9 mouse cellular contexts compared by ENCODE assay signal in the genomic region with DNA sequence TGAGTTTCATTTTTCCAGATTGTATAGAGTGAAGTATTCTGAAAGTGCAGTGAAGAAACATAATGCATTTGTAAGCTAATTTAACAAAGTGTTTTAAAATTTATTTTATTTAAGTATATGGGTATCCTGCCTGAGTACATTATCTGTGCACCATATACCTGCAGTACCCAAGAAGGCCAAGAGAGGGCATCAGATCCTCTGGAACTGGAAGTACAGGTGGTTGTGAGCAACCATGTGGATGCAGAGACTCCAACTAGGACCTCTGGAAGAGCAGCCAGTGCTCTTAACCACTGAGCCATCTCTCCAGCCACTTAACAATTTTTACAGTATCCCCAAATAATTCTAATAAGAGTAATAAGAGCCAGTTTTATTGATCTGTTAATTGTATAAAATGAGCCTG.
DNase-seq lines count a peak whose midpoint lies in the region; ATAC-seq and TF ChIP-seq lines count a peak whose summit lies in the region.
"Had no signal": no experiment of that assay in that cellular context is flagged by ENCODE, and none has a peak within 500 bp of the region (broad histone marks: within the 10 kb centered on the region; RNA-seq: fewer than 3 reads in every experiment).

No protein-coding gene starts in this region.

- no peak overlapping the region for H3K9ac ChIP-seq in lung, embryonic 14.5 days

- TF ChIP-seq CTCF in lung, embryonic 14.5 days (IDR thresholded peaks at IDR 0.05; ENCODE audit: low read depth): peak; percentile 46

- ATAC-seq in lung, embryonic 14.5 days (ENCODE audit: insufficient read depth): no peak

- no peak overlapping the region for H3K4me2 ChIP-seq in lung, embryonic 14.5 days

- DNase-seq in adrenal gland, postnatal 10 days: peak; percentile 28
- DNase-seq in adrenal gland, postnatal 25 days: no peak
- peak; percentile 22 for DNase-seq in urinary bladder, postnatal 14 days (ENCODE audit: low spot score)
- no peak for DNase-seq in urinary bladder, postnatal 25 days (ENCODE audit: low spot score)
- peak; percentile 56 for DNase-seq in lung, embryonic 14.5 days
- peak; percentile 51 for DNase-seq in thymus, postnatal 25 days
- DNase-seq in cerebellum, adult 11 months: no peak
- no peak for DNase-seq in gastrocnemius, postnatal 25 days

- no peaks in the 10 kb centered on the region for H3K9me3 ChIP-seq in lung, embryonic 14.5 days (ENCODE audit: low read depth, low read length)
- H3K9me3 ChIP-seq: megakaryocyte, embryonic 14.5 days had no signal

- no peaks in the 10 kb centered on the region for H3K27me3 ChIP-seq in lung, embryonic 14.5 days (ENCODE audit: insufficient read depth, low read length)
- H3K27me3 ChIP-seq: megakaryocyte, embryonic 14.5 days had no signal

- H3K27ac ChIP-seq in lung, embryonic 14.5 days (ENCODE audit: low read depth): no peak overlapping the region

- H3K4me1 ChIP-seq in lung, embryonic 14.5 days (ENCODE audit: insufficient read depth): no peaks in the 10 kb centered on the region; the same call in 1 of the 2 replicates

- peaks cover 14% of the 10 kb centered on the region; the same call in 1 of the 2 replicates for H3K36me3 ChIP-seq in lung, embryonic 14.5 days (ENCODE audit: insufficient read depth)

- H3K4me3 ChIP-seq in lung, embryonic 14.5 days (ENCODE audit: low read depth, low read length): no peak overlapping the region
- H3K4me3 ChIP-seq: megakaryocyte, embryonic 14.5 days had no signal

Comparison
In these comparisons a context has a peak if more than half of its experiments do, and no peak if none do; other contexts are left out.
1. DNase-seq: peak in adrenal gland, postnatal 10 days (single experiment), urinary bladder, postnatal 14 days (single experiment), lung, embryonic 14.5 days (single experiment) and thymus, postnatal 25 days (single experiment); none in adrenal gland, postnatal 25 days (single experiment), urinary bladder, postnatal 25 days (single experiment), cerebellum, adult 11 months (single experiment) and gastrocnemius, postnatal 25 days (single experiment).